Mouse (Mus musculus) liver, adult 2 months (tissue): ENCODE results near the gene Gatm.

Experiments used
- CTCF ChIP-seq: fragments of 200-500 bp; IDR thresholded peaks from 2 replicates; pipeline ENCODE4 v1.5.1; 2011; ENCODE audit warnings: low read depth, low read length, control low read depth
- POLR2A ChIP-seq: fragments of 200-500 bp; IDR thresholded peaks from 2 replicates; pipeline ENCODE4 v1.6.1; 2011; ENCODE audit warnings: low read length, control low read depth; ENCODE audit not compliant: insufficient read depth; ENCODE audit errors: extremely low read depth

DNA sequence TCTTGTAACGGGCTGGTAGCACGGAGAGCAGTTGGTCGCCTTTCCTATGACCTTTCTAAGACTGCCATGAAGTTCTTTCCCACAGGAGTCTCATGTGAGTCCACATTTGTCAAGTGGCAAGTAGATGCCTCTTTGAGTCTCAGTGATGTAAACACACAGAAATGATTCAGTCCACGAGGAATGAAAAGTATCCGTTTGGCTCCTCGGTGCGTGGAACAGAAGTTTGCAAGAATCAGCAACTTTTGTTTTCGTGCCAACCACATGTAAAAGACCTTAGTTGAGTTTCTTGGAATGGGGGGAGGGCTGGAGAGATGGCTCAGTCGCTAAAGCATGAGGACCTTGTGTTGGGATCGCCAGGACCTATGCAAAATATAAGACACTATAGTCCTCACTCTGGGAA, 30.7 kb downstream of the Gatm start:
- TF ChIP-seq CTCF = no peak
- no peak for TF ChIP-seq POLR2A
